Mouse (Mus musculus): ENCODE data around the gene C8b.

C8b gene

DNA sequence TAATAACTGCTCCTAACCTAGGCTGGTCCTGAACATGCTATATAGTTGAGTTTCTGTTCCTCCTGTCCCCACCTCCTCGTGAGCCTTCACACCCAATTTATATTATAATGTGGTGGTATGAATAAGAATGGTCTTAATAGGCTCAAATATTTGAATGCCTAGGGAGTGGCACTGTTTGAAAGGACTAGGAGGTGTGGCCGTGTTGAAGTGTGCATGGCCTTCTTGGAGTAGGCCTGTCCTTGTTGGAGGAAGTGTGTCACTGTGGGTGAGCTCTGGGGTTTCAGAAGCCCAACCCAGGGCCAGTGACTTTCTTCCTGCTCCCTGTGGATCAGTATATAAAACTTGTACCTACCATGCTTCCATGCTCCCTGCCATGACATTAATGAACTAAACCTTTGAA is 47.5 kb downstream of the C8b start:
- DNase-seq = no peak

DNA sequence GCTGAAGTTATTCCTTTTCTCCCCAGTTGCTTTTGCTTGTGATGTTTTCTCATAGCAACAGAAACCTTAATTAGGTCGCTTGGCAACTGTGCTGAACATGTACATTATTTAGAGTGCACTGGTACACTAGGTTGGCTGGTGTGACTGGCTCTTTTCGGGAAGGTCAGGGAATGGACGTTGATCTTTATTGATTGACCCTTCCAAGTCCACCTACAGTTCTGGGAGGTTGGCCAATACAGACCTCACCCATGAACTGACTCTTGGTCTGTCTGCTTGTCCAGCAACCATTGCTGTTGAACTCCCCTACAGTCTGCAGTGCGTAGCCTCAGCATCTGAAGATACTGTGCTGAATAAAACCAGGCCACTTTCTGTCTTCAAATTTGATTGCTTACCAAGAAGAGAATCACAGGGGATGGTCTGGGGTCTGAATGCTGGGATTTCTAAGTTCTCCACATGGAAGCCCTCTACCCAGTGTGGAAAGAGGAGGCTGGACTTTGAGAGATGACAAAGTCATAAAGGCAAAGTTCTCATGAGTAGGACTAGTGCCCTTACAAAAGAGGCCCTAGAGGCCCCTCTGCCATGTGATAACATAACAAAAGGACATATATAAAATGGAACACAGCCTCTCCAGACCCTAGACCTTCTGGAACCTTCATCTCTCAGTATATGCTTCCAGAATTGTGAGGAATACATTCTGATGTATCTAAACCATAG is 50.6 kb downstream of the C8b start:
- no peak for DNase-seq

DNA sequence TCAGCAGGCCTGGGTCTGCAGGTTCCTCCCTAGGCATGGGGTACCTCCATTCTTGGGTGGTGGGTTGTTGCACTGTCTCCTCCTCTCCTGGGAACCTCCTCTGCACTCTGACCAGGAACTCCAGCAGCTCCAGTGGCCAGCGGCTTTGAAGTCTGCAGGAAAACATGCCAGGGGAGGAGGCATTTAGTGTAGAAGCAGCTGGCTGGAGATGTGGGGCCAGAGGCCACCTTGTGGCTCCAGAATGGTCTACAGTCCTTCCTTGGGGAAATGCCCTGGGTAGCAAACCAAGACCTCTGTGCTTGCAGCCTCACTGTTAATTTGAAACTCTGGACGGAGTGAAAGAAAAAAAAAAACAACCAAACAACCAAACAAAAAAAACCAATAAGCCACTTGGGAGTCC is 51.4 kb downstream of the C8b start:
- no peak for DNase-seq

DNA sequence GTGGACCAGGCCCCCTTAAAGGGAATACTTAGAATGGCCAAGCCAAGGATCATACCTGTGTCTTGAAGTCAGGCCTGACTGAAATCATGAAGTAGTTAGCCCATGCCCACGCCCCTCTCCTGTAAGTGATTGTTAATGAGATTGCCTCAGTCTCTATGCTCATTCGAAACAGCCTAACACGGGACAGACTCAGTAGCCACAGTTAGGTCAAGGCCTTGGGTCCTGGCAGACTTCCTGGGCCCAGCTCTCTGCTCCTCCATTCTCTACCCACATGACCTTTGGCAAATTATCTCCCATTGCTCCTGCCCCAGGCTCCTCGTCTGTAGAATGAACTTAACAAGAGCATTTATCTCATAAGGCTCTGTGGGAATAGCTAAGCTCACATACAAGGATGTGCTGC is 52.9 kb downstream of the C8b start:
- DNase-seq = no peak

DNA sequence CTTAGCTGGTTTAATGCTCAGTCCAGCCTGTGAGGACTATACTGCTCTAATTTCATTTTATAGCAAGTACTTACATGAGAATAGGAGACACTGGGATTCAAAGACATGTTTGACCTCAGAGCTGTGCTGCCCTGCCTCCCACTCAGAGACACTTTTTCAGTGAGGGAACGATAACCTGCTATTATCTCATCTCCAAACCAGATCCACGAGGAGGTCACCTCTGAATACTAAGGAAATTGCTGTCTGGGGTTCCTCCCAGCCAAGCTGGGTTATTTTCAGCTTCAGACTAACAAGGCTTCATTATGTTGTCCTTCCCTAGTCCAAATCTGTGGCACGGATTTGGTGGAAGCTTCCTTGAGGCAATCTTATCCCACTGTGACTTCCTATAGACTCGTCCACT is 53.8 kb downstream of the C8b start:
- no peak for DNase-seq

DNA sequence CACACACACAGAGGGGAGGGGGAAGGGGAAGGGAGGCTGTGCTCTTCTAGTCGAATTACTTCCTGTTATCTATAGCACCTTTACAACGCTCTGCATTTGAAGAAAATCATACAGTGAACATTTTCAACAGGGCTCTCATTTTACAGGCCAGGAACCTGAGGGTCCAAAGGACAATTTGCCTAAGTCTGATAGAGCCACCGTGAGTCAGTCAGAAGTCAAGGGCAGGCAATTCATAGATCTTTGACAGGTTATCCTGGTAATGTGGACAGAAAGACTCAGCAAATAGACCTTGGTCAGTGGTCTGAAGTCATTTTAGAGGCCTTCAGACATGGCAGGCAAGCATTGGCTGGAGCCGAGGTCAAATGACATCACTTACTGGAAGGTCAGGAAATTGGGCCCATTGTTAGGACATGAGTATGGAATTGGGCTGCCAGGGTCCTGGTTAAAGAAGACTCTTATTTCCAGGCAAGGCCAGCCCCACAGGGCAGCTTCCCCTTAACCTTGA is 57.5 kb downstream of the C8b start:
- DNase-seq = no peak

DNA sequence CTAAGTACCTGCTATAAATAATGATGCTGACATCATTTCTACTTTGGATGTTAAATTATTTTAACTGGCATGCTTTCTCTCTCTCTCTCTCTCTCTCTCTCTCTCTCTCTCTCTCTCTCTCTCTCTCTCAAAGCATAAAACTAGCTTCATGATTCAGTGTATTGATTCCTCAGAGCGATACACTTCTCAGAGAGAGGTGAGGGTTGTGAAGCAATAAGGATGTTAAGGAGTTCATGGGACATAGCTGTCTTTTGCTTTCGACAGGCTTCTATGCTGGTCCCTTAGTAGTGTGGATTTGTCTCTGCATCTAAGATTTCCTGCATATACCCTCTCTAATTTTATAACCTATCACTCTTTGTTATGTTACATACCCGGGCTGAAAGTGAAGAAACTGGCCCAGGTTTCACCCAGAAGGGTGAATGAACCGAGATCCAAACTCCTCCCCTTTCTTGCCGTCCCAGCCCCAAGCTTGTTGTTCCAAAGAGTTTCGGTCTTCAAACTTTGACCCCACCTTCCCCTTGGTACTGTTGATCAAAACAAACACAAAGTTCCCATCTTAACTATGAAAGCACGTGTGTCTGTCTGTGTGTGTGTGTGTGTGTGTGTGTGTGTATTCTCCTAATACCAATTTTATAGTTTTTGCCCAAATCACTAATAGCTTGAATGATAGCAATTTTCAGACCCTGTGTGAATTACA is 58.4 kb downstream of the C8b start:
- no peak for DNase-seq

DNA sequence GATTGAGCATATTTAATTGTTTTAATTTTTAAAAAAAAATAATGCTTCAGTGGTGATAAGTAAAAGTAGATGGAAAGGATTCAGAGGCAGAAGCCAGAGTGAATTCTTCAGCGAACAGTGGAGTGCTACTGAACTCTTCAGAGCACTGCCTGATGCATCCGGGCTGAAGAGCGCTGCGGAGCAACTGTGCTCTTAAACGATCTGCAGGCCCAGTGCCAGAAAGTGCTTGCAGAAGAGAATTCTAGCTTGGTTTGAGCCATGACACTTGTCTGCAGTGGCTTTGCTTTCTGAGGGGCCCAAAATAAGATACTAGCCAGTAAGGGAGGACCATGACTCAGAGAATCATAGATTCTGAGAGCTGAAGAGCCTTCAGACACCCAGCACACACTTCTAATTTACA is 62.8 kb downstream of the C8b start:
- DNase-seq = no peak

DNA sequence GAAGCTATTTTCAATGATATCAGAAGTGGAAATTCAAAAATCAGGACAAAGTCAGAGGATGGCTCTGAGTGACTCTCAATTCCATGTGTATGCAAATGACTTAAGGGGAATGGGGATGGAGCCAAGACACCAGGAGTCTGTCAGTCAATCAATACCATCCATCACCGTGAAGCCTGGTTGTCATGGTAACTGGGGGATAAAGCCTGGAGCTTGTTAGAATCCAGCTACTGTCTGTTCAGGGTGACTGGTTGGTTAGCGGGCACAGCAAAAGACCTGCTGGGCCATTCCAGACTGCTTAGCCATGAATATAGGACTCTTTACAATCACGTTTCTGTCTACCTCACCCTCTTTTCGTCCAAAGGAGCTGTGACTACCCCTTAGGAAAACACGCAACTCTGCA is 69.0 kb downstream of the C8b start:
- no peak for DNase-seq

DNA sequence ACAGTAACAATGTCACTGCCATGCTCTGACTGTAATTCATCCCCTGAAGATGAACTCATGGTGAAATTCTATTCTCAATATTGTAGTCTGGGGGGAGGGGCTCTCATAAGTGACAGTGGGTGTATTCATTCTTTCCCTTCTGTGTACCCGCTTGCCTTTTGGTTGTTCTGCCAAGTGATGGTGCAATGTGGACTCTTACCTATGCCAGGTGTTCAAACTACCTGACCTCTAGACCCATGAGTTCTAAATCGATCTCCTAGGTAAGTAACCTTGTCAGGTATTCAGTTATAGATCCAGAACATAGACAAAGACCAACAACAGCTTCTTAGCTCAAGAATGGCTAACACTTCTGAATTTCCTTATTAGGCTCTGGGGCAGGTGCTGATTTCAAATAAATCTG is 72.2 kb downstream of the C8b start:
- DNase-seq = no peak

DNA sequence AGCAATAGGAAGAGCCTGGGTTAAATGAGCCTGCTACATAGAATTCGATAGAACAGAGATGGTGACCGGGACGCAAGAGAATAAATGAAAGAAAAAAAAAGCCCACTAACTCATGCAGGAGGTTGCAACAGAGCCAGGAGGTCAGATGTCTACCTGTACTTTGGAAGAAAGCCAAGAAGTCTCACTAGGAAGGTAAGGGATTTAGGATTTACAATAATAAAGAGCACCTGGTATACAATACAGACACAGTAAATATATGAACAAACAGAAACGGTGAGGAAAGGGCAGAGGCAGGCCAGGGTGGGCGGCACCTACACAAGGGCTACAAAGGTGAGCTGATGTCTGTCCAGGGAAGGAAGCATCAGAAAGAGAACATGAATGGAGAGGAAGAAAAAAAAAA is 76.1 kb downstream of the C8b start:
- DNase-seq = no peak

DNA sequence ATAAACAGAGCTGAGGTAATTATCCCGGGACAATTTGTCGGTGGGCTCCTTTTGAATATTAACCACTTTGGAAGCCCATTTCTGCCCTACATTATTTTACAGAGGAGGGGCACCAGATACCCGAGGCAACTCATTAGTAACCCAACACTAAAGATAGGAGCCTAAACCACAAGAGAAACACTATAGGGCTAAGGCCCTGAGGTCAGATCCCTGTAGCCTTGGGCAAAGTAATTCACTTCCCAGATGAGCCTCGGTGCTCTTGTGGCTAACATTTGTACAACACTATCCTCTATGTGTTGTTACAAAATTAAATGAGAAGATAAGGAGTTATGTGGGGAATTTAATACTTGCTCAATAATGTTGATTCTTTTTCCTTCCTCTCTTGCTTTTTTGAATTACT is 77.4 kb downstream of the C8b start:
- DNase-seq = no peak
